Mouse (Mus musculus) cerebellum, adult 2 months (tissue): ENCODE measurements at regions not wholly inside any gene's neighbourhood (a gene's known extent, or its start where the extent isn't known, plus 50 kb on each side); places are given as distances from the start of the nearest gene placed in this dataset.

ENCODE experiments used
- CTCF ChIP-seq: fragments of 200-500 bp; IDR thresholded peaks from 2 replicates; pipeline ENCODE4 v1.5.1; 2011; ENCODE audit warnings: low read depth, mild to moderate bottlenecking, control low read depth, low read length, moderate library complexity, borderline replicate concordance; ENCODE audit not compliant: insufficient read depth
- POLR2A ChIP-seq: fragments of 200-500 bp; IDR thresholded peaks from 2 replicates; pipeline ENCODE4 v1.6.1; 2011; ENCODE audit warnings: low read length, control low read depth, borderline replicate concordance; ENCODE audit not compliant: insufficient read depth

GRCm38 (mm10) chr10:104627629-104628028 lies 433.8 kb downstream of the Gm4340 start:
- TF ChIP-seq CTCF (no peak), POLR2A (no peak)
